Mouse (Mus musculus): ENCODE data around the gene Crot.

GRCm38 (mm10) chr5:9015352-9015751 is 18.2 kb upstream of the Crot start:
- TF ChIP-seq CTCF (IDR thresholded peaks at IDR 0.05; ENCODE audit: extremely low read depth, insufficient read depth, low read length): no peak
- no peak for TF ChIP-seq POLR2A (IDR thresholded peaks at IDR 0.05; ENCODE audit: extremely low read depth, insufficient read depth, low read length)

All from cortical plate, adult 2 months (tissue).